Mouse (Mus musculus): ENCODE measurements around the gene 4921511M17Rik.
"Not testable (repeated sequence)": the region's sequence is repeated elsewhere in the genome, so short reads cannot be mapped to it uniquely, and the experiment has no call there.

4921511M17Rik gene

DNA sequence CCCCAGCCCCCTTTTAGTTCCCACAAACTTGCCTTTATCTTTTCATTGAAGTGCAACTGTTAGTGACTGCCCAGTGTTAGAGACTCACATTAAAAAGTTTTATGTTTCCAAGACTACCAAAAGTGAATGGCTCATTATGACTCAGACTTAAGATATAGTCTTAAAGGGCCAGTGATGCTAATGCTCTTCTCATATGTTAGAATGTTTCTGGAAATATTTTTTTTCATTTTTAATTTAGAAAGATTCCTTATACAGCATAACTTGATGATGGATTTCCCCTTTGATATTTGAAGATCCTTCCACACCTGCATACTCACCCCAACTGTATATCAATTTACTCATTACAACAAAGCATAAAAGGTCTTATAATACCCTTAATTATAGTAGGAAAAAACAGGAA lies at the start of gene 4921511M17Rik:
4921511M17Rik (minus strand) TSS at position 101 of the 400 bp plus-strand sequence.
- DNase-seq (ENCODE audit: low spot score in 2 of 2) = not testable (repeated sequence)

DNA sequence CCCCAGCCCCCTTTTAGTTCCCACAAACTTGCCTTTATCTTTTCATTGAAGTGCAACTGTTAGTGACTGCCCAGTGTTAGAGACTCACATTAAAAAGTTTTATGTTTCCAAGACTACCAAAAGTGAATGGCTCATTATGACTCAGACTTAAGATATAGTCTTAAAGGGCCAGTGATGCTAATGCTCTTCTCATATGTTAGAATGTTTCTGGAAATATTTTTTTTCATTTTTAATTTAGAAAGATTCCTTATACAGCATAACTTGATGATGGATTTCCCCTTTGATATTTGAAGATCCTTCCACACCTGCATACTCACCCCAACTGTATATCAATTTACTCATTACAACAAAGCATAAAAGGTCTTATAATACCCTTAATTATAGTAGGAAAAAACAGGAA lies 21.3 kb upstream of the 4921511M17Rik start, which contains the start of gene Gm10057:
Gm10057 (minus strand) TSS at position 101 of the 400 bp plus-strand sequence.
- DNase-seq (ENCODE audit: low spot score in 2 of 2) = not testable (repeated sequence)

DNA sequence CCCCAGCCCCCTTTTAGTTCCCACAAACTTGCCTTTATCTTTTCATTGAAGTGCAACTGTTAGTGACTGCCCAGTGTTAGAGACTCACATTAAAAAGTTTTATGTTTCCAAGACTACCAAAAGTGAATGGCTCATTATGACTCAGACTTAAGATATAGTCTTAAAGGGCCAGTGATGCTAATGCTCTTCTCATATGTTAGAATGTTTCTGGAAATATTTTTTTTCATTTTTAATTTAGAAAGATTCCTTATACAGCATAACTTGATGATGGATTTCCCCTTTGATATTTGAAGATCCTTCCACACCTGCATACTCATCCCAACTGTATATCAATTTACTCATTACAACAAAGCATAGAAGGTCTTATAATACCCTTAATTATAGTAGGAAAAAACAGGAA lies 21.1 kb downstream of the 4921511M17Rik start, which contains the start of gene Samt1:
Samt1 (minus strand) TSS at position 101 of the 400 bp plus-strand sequence.
- DNase-seq (ENCODE audit: low spot score in 2 of 2) = not testable (repeated sequence)

DNA sequence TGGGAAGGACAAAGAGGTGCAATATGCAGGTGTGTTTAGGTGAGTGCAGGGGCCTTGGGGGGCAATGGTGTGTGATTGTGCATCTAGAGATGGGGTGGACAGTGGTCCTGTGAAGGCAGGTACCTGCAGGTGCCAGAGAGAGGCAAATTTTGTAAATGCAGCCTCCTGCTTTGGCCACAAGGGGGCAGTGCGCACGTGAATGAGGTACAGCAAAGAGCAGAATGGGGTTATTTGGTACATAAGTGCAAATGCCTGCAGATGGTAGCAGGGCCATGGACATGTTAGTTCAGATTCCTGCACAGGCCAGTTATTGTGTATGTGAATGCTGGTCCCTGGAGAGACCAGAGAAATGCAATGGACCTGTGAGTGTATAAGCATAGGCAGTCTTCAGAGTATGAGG lies 56.7 kb downstream of the 4921511M17Rik start:
- DNase-seq (ENCODE audit: low spot score in 2 of 2) = not testable (repeated sequence)

DNA sequence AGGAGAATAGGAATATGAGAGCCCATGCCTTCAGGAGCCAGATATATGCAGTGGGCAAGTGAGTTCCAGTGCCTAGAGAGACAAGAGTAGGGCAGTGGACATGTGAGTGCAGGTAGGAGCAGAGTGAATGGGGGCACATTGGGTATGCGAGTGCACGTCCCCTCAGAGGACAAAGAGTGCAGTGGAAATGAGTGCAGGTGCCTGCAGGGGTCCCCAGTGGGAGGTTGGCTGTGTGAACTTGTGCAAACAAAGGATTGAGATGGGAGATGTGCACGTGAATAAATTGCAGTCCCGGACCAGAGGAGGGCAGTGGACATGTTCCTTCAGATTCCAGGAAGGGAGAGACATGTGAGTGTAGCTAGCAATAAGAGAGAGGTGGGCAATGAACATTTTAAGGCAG lies 57.2 kb downstream of the 4921511M17Rik start:
- not testable (repeated sequence) for DNase-seq (ENCODE audit: low spot score in 2 of 2)

DNA sequence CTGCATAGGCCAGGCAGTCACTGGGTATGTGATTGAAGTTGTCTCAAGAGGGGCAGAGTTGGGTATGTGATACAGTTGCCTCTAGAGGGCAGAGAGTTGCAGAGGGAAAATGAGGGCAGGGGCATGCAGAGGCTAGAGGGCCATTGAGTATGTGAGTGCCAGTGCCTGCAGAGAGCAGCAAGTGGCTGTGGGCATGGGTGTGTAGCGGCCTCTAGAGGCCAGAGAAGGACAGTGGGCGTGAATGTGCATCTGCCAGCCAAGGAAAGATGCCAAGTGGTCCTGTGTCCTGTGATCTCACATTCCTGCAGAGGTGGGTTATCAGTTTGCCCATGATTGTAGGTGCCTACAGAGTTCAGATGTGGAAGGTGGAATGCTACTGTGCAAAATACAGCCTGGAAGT lies 59.2 kb downstream of the 4921511M17Rik start:
- no peak for DNase-seq (ENCODE audit: low spot score in 2 of 2)
